Mouse (Mus musculus): ENCODE results near the gene Synpo2. TPM values are rescaled to one million over a fixed set of nuclear protein-coding genes. Genes with fewer than 3 reads are reported as not detected.
A peak's percentile ranks its signal among the peaks of the same experiment; 100 is the strongest.

Synpo2 gene
- total RNA-seq, 1 experiment from 2014 or later = 6.6 TPM

DNA sequence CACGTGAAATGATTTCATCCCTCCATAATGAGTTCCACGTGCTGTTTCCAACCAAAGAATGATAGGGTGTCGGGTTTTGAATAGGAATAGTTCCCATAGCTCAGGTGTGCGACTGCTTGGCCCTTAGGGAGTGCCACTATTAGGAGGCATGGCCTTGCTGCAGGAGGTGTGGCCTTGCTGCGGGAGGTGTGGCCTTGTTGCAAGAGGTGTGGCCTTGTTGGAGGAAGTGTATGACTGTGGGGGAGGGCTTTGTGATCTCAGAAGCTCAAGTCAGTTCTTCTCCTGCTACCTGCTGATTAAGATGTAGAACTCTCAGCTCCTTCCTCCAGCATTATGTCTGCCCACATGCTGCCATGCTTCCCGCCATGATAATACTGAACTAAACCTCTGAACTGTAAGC lies 17.3 kb downstream of the Synpo2 start:
- ATAC-seq (replicated peaks in 1 of 2; ENCODE audit: insufficient read depth in 1 of 2, low FRiP score in 2 of 2, low TSS enrichment in 1 of 2, low read depth in 1 of 2, poor library complexity in 2 of 2, severe bottlenecking in 2 of 2) = peak in 1 of 2 experiments; percentile 4; a peak in 1 of 4 replicates

DNA sequence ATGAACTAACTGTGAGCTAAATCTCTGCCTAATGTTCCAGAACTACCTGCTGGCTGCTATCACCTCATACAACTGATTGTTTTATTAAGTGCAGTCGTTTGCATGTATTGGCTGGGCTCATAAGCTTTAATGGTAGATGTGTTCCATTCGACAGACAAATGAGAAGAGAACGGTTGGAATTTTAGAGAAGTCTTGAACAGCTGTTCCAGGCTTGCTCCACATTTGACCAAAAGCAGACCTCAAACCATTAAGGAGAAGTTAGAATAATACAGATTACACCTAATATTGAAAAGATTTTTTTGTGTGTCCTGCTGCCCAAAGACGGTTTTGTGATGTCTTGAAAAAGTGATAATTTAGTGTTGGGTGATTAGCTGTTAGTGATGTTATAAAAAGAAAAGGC lies 27.1 kb downstream of the Synpo2 start:
- ATAC-seq (replicated peaks in 1 of 2; ENCODE audit: insufficient read depth in 1 of 2, low FRiP score in 2 of 2, low TSS enrichment in 1 of 2, low read depth in 1 of 2, poor library complexity in 2 of 2, severe bottlenecking in 2 of 2) = no peak

DNA sequence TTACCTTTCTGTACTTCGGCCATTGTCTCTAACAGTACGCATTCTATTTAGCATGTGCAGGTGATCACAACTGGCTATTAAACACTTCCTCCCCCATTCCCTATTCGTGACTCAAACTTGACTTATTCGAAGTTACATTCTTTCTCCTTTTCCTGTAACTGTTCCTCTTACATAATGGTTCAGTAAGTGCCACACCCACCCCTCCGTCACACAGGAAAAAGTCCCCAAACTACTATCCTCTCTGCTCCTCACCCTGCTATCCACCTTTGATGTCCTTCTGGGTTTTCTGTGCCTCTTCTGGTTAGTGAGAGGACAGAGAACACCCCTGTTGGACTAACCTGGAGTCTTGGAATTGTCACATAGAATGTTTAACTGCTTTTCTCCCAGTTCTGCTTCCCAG lies 28.6 kb downstream of the Synpo2 start:
- ATAC-seq (replicated peaks in 1 of 2; ENCODE audit: insufficient read depth in 1 of 2, low FRiP score in 2 of 2, low TSS enrichment in 1 of 2, low read depth in 1 of 2, poor library complexity in 2 of 2, severe bottlenecking in 2 of 2) = 0 out of 4 replicates have a peak, but pooled peaks of 1 of the 2 experiments have one; percentile 37

DNA sequence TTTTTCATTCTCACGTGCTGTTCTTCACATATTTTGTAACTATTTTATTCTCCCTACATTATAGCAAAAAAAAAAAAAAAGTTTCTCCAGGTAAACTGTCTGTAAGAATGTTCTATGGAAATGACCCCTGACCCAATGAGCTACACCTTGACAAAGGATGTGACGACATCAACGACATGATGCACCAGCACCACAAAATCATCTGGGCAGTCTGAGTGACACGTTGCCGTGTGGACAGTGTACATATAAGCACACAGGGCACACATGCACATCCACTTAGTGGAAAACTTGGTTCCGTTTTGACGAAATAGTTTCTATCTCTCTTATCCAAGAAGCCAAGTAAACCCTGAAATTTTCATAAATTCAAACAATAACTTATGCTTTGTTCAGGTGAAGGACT lies 30.5 kb downstream of the Synpo2 start:
- ATAC-seq (replicated peaks in 1 of 2; ENCODE audit: insufficient read depth in 1 of 2, low FRiP score in 2 of 2, low TSS enrichment in 1 of 2, low read depth in 1 of 2, poor library complexity in 2 of 2, severe bottlenecking in 2 of 2) = no peak

DNA sequence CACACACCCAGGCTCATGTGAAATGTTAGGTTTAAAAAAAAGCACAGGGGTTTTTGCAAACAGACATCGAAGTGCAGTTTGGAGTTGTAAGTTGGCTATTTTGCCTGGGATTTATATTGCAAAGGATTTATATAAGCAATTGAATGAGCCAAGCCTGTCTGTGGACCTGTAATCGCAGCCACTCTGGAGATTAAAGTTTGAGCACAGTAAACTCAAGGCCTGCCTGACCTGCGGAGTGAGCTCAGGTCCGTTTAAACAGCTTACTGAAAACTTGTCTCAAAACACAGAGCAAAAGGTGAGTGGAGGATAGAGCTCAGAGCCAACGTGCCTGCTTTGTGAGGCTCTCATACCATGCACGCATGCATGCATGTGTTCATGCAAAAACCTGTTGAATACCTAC lies 30.9 kb downstream of the Synpo2 start:
- no peak for ATAC-seq (replicated peaks in 1 of 2; ENCODE audit: insufficient read depth in 1 of 2, low FRiP score in 2 of 2, low TSS enrichment in 1 of 2, low read depth in 1 of 2, poor library complexity in 2 of 2, severe bottlenecking in 2 of 2)

DNA sequence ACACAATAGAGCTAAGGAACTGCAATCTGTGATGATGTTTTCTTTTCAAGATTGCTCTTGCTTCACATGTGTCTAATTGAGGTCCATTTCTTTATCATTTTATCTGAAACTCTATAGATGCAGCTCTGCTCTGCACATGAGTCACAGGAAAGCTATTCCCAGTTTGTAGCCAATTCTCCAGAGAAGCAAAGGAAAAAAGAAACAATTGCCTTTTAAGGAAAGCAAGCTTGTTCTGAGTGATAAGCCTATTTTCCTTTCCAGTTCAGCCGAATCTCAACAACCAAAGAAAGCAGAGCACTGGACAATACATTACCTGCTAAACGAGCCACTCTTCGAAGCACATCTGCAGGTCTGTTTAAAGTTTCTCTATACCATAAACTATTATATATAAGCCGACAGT lies 31.3 kb downstream of the Synpo2 start:
- ATAC-seq (replicated peaks in 1 of 2; ENCODE audit: insufficient read depth in 1 of 2, low FRiP score in 2 of 2, low TSS enrichment in 1 of 2, low read depth in 1 of 2, poor library complexity in 2 of 2, severe bottlenecking in 2 of 2) = no peak

DNA sequence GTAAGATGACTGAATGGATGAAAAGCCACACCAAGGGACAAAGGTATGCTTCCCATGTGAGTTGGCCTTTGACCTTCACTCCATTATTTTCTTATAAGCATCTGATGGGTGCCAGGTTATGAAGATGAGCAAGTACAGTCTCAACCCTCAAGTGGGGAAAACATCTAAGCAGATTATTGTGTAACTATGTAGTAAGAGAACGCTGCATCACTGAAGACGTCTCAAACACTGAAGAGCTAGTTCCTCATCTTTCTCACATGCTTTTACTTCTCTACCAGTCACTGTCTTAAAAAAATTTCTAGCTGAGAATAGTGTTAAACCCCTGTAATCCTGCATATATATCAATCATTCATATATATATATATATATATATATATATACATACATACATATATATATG lies 34.2 kb downstream of the Synpo2 start:
- no peak for ATAC-seq (replicated peaks in 1 of 2; ENCODE audit: insufficient read depth in 1 of 2, low FRiP score in 2 of 2, low TSS enrichment in 1 of 2, low read depth in 1 of 2, poor library complexity in 2 of 2, severe bottlenecking in 2 of 2)

DNA sequence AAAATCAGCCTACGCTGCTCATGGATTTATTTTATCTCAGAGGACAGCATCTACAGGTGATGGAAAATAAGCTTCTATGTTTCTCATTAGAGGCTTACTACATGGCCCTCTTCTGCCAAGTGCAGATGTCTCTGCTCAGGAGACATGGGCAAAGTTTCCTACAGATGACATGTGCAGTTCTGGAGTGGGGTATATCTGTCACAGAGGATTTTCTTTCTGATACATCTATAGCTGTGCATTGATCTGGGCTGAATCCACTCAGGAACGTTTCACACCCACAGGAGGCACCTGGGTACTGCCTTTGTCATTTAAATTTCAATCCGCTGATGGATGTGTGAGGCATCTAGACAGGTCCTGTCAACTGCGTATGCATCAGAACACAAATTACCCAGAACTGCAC lies 42.2 kb downstream of the Synpo2 start:
- no peak for ATAC-seq (replicated peaks in 1 of 2; ENCODE audit: insufficient read depth in 1 of 2, low FRiP score in 2 of 2, low TSS enrichment in 1 of 2, low read depth in 1 of 2, poor library complexity in 2 of 2, severe bottlenecking in 2 of 2)

DNA sequence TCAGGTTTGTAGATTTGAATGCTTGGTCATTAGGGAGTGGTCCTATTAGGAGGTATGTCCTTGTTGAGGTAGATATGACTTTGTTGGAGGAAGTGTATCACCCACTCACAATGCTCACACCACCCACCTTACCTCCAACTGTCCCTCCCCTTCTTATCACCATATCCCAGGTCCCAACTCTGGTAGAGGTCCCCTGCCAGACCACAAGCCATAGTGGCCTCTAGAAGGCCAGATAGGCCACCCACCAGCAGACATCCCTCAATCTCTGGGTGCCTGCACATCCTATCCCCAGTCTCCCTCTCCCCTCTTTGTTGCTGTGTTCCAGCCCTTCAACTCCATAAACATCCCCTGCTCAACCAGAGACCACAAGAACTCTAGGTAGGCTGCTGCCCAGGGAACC lies 44.3 kb downstream of the Synpo2 start:
- ATAC-seq (replicated peaks in 1 of 2; ENCODE audit: insufficient read depth in 1 of 2, low FRiP score in 2 of 2, low TSS enrichment in 1 of 2, low read depth in 1 of 2, poor library complexity in 2 of 2, severe bottlenecking in 2 of 2) = no peak

DNA sequence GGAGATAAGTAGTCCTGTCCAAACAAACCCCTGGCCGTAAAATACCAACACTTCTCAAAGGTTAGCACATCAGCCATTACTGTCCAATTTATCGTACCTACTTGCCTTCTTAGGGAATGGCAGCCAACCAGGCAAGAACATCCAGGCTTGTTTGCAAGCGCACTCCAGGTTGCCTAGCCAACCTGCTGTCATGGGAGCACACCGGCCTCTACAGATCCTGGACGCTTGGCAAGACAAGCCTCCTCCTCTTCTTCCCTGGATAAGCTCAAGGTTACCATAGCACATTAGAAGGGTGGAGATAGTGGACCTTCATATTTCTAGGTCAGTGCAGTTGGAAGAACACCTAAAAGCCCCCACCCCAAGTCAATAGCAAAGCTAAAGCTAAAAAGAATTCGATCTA lies 45.6 kb downstream of the Synpo2 start:
- ATAC-seq (replicated peaks in 1 of 2; ENCODE audit: insufficient read depth in 1 of 2, low FRiP score in 2 of 2, low TSS enrichment in 1 of 2, low read depth in 1 of 2, poor library complexity in 2 of 2, severe bottlenecking in 2 of 2) = no peak

DNA sequence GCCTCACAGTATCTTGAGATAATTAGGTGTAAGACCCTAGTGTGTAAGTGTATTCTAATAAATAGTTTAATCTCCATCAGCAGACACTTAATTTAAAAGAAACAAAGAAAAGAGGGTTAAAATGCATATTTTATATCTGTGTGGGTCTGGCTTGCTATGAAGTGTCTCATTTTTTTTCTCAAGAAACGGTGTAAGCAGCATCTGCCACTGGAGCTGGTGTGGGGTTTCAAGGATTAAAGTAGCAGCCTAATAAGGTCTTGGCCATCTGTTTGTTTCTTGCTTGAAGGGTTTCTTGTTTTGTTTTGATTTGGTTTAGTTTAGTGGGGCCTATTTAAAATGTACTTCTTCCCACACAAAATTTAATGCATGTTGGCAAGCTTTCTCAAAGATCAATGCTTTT lies 46.1 kb downstream of the Synpo2 start:
- no peak for ATAC-seq (replicated peaks in 1 of 2; ENCODE audit: insufficient read depth in 1 of 2, low FRiP score in 2 of 2, low TSS enrichment in 1 of 2, low read depth in 1 of 2, poor library complexity in 2 of 2, severe bottlenecking in 2 of 2)

DNA sequence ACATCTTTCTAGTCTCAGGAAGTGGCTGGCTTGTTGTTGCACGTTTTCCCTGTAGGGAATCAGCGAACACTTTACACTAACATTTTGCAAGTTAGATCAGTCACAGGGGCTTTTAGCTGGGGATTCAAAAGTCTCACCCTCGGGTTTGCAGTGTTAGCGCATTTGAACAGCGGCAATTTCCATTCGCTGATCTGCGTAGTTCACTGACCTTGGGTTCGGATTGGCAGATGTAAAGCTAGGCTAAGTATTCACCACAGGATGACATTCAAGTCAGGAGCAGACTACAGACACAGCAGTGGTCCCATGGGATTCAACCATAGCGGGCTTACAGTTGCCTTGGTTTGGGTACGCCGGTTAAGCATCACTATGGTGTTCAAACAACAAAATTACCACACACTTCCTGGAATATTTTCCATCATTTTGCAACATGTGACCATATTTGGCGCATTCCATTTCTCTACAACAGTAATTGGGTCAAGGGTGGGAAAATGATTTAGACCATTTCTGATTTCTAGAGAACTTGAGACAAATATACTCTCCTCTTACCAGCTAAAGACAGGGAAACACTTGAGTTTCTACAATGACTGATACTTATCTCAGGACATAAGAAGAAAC lies 47.2 kb downstream of the Synpo2 start:
- no peak for ATAC-seq (replicated peaks in 1 of 2; ENCODE audit: insufficient read depth in 1 of 2, low FRiP score in 2 of 2, low TSS enrichment in 1 of 2, low read depth in 1 of 2, poor library complexity in 2 of 2, severe bottlenecking in 2 of 2)

DNA sequence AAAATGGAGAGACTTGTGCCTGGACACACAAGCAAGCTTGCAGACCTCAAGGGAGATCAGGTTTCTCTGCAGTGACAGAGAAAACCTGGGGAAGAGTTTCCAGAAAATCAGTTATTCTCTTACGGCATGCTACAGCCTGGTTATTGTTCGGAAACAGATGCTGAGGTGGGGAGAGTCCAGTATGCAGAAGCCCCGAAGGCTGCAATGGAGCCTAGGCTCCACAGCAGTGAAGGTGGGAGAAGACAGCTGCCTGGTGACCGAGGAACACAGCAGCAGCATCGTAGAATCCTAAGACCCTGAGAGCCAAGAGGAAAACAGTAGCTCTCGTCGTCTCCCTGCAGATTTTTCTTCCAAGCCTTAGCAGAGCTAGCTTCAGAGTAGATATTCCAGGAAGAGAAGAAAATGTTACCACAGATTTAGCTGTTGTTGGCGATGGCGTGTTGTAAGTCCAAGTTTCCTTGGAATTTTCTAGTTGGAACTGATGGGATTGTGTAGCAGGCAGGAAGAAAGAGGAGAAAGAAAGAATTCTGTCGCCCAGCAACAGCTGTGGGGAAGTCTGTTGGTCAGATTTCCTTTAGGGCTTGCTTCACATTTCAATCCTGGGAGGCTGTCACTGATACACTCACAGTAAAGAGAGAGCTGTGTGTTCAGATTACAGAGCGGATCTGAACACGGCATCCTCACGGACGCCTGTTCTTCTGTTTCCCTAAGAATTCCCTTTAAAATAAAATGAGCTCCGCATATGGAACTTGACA lies 48.4 kb downstream of the Synpo2 start:
- ATAC-seq (replicated peaks in 1 of 2; ENCODE audit: insufficient read depth in 1 of 2, low FRiP score in 2 of 2, low TSS enrichment in 1 of 2, low read depth in 1 of 2, poor library complexity in 2 of 2, severe bottlenecking in 2 of 2) = no peak

DNA sequence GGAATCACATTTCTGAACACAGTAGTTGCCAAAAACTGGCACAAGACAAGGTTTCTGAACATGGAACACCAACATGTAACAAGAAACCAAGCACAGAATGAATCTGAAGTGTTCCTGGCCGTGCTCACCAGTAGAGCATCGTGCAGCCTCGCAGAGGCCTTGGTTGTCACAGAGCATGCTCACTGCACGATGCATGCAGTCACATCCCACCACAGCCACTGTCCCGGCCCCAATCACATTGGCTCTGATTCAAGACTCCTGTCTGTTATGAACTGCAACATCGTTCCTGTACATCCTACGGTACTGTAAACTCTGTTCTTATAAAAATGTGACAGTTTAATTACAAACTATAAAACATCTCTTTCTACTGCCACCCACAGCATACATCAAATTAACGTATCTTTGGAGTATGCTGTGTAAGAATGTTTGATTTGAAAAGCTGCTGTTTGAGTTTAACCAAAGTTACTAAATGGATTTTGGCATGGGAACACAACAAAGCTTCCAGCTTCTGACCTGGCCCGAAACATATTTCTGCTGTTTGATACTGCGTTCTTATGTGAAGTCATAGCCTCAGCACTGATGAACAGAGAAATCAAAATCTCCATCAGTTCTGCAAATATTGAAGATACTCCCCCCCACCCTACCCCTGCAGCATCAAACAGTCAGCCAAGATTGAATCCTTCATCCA lies 50.6 kb downstream of the Synpo2 start:
- no peak for ATAC-seq (replicated peaks in 1 of 2; ENCODE audit: insufficient read depth in 1 of 2, low FRiP score in 2 of 2, low TSS enrichment in 1 of 2, low read depth in 1 of 2, poor library complexity in 2 of 2, severe bottlenecking in 2 of 2)

DNA sequence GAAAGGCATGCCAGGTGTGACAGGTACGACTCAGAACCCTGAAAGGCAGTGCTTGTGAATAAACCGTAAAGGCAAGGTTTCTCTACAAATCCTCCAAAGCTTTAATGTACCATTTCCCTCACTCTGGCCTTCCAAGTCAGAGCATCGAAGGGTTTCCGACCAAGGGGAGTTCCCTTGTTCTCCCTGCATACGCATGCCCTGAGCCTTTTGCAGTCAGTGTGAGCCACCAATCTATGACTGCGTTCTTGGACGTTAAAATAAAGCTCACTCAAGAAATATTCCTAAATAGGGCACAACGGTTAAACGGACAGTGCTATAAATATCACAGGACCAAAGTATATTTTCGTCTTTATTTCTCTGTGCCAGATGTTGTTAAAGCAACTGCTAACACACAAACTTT lies 51.7 kb downstream of the Synpo2 start:
- no peak for ATAC-seq (replicated peaks in 1 of 2; ENCODE audit: insufficient read depth in 1 of 2, low FRiP score in 2 of 2, low TSS enrichment in 1 of 2, low read depth in 1 of 2, poor library complexity in 2 of 2, severe bottlenecking in 2 of 2)

DNA sequence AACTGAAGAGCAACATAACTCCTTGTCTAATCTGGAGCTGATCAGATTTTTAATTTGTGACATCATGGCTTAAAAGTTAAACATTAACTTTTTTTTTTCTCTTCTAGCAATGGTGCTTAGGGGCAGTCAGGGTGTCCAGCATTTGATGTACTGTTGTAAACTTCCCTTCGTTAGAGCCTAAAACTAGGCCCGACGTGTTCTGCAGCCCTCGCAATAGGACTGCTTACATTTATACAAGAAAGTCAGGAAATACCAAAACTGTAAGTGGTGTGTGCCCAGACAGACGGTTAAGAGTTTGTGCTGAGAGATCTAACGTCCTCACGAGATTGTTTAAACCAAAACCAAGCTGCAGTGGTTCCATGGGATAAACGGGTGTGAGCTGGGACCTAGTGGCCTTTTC lies 56.4 kb downstream of the Synpo2 start:
- ATAC-seq (replicated peaks in 1 of 2; ENCODE audit: insufficient read depth in 1 of 2, low FRiP score in 2 of 2, low TSS enrichment in 1 of 2, low read depth in 1 of 2, poor library complexity in 2 of 2, severe bottlenecking in 2 of 2) = no peak

DNA sequence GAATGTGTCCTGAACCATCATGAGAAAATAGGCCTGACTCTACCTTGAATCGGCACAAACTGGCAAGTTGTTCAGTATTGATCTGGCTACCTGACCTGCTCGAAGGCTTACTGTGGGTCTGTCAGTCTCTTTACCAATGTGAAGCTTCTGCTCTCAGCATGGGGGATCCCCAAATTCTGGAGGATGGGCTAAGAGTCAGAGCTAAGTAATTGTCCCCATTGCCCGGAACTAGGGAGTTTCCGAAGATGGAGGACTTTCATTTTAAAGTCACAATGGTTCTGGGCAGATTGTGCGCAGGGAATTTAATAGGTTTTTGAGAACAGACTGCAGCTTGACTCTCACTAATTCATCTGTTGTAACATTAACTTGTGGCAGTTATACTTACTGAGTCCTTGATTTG lies 56.9 kb downstream of the Synpo2 start:
- ATAC-seq (replicated peaks in 1 of 2; ENCODE audit: insufficient read depth in 1 of 2, low FRiP score in 2 of 2, low TSS enrichment in 1 of 2, low read depth in 1 of 2, poor library complexity in 2 of 2, severe bottlenecking in 2 of 2) = no peak

DNA sequence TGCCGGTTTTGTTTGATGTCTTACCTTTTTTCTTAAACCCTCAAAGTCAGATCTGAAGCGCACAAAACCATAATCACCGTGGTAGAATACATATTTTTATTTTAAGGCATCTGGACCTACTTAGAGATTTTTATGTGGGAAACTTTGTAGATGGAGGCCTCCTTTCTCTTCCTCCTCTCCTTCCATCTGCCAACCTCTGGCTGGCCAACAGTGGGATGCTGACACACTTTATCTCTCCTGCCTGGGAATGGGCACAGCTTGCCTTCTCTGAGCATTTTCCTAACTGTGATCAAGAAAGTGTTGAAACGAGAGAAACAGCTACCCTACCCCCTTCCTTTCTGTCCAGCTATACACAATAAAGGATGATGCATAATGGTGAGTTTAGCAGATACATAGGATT lies 57.5 kb downstream of the Synpo2 start:
- ATAC-seq (replicated peaks in 1 of 2; ENCODE audit: insufficient read depth in 1 of 2, low FRiP score in 2 of 2, low TSS enrichment in 1 of 2, low read depth in 1 of 2, poor library complexity in 2 of 2, severe bottlenecking in 2 of 2) = no peak
